Mouse (Mus musculus) lung, embryonic 15.5 days (tissue): ENCODE results near the gene Gm10487. TPM values are rescaled to one million over a fixed set of nuclear protein-coding genes. Genes with fewer than 3 reads are reported as not detected.
"Not testable (repeated sequence)": the region's sequence is repeated elsewhere in the genome, so short reads cannot be mapped to it uniquely, and the experiment has no call there.

Experiments used
- ATAC-seq: fragments of 200-750 bp; cut with Nextera tagmentation; 2 replicates; pipeline ENCODE4 v1.8.0; 2017; ENCODE audit warnings: moderate number of reproducible peaks, borderline replicate concordance; ENCODE audit not compliant: low FRiP score, low TSS enrichment; ENCODE audit errors: extremely low read depth
- H3K27ac ChIP-seq: fragments of 300-500 bp; sonication (generic); 2 replicates; pipeline ENCODE4 v1.5.1; 2015; ENCODE audit warnings: moderate library complexity, mild to moderate bottlenecking, inconsistent platforms
- H3K27me3 ChIP-seq: fragments of 300-500 bp; sonication (generic); 2 replicates; pipeline ENCODE4 v1.6.1; 2015; ENCODE audit warnings: inconsistent platforms
- H3K36me3 ChIP-seq: fragments of 300-500 bp; sonication (generic); 2 replicates; pipeline ENCODE4 v1.6.1; 2015; ENCODE audit warnings: inconsistent platforms
- H3K4me1 ChIP-seq: fragments of 300-500 bp; sonication (generic); 2 replicates; pipeline ENCODE4 v1.6.1; 2015; ENCODE audit warnings: inconsistent platforms
- H3K4me2 ChIP-seq: fragments of 300-500 bp; sonication (generic); 2 replicates; pipeline ENCODE4 v1.6.1; 2015; ENCODE audit warnings: inconsistent platforms, mild to moderate bottlenecking, moderate library complexity
- H3K4me3 ChIP-seq: fragments of 300-500 bp; sonication (generic); 2 replicates; pipeline ENCODE4 v1.5.1; 2015; ENCODE audit warnings: mild to moderate bottlenecking, inconsistent platforms
- H3K9ac ChIP-seq: fragments of 300-500 bp; sonication (generic); 2 replicates; pipeline ENCODE4 v1.6.1; 2015; ENCODE audit warnings: inconsistent platforms
- H3K9me3 ChIP-seq: fragments of 300-500 bp; sonication (generic); 2 replicates; pipeline ENCODE4 v1.6.1; 2016; ENCODE audit warnings: inconsistent platforms
- WGBS: fragments of 180-500 bp; shearing (Covaris S2); methylation state at CpG from one replicate; pipeline ENCODE4 v1.1.7; 2015; 5-methylcytosine and 5-hydroxymethylcytosine counted together
- polyA plus RNA-seq: library from polyadenylated mRNA; unstranded; fragments of >200 nt; fragmentation: Nextera tagmentation; extraction: Ambion mirVana; gene quantifications from 2 replicates; pipeline ENCODE4 v1.2.1, GENCODE M21; 2015

Gm10487 gene
- not detected in 2 replicates for polyA plus RNA-seq

DNA sequence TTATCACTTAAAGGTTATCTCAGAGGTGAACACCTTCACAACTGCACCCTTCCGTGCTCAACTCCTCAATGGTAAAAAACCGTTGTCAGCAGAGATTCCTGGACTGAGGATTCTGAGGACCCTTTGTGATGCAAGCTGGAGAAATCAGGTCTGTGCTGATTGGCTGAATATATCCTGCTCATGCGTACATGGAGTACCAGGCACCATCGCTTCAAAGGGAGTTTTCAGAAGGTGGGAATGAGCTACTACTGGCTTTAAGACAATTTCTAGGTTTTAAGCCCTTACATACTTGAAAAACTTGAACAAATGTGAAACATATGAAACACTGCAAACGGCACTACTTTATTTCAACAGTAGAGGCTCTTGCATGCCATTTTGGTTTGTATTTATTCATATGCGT is at the start of gene Gm10487:
TSS of gene Gm10487 (minus strand) at position 101 of the 400 bp plus-strand sequence.
- H3K9ac ChIP-seq, H3K4me1 ChIP-seq, H3K36me3 ChIP-seq, H3K27me3 ChIP-seq, H3K4me2 ChIP-seq, H3K9me3 ChIP-seq, ATAC-seq, H3K27ac ChIP-seq, H3K4me3 ChIP-seq: not testable (repeated sequence)
- WGBS, result no CpG with 5 or more reads among the region's 6 CpGs
